ENCODE assay signal across 26 mouse cellular contexts in genomic region chr4:87475537-87475936, GRCm38 (mm10).
DNase-seq lines count a peak whose midpoint lies in the region; ATAC-seq and TF ChIP-seq lines count a peak whose summit lies in the region.
"Had no signal": no experiment of that assay in that cellular context is flagged by ENCODE, and none has a peak within 500 bp of the region (broad histone marks: within the 10 kb centered on the region; RNA-seq: fewer than 3 reads in every experiment).

No protein-coding gene starts in this region.

- in situ Hi-C loops in Patski (cut with MboI; ENCODE audit: low pct_unique_long_range_greater_than_20kb) = no loop called here

- H3K4me1 ChIP-seq in kidney, adult 2 months (ENCODE audit: control insufficient read depth, insufficient read depth, low read length) = no peaks in the 10 kb centered on the region
- no peaks in the 10 kb centered on the region for H3K4me1 ChIP-seq in kidney, embryonic 14.5 days (ENCODE audit: control insufficient read depth, insufficient read depth, low read length)
- peaks cover 4% of the 10 kb centered on the region; the same call in 1 of the 2 replicates for H3K4me1 ChIP-seq in lung, postnatal 0 days (ENCODE audit: insufficient read depth, low read depth, low read length)
- H3K4me1 ChIP-seq in midbrain, embryonic 15.5 days = 0 out of 2 replicates have a peak, but pooled peaks cover 2% of the 10 kb centered on the region

- H3K79me2 ChIP-seq in C2C12 (ENCODE audit: control insufficient read depth, insufficient read depth) = no peaks in the 10 kb centered on the region

- H3K79me3 ChIP-seq in C2C12 (ENCODE audit: low read depth) = no peaks in the 10 kb centered on the region

- H3K27ac ChIP-seq in kidney, adult 2 months (ENCODE audit: insufficient read depth, low read depth, low read length) = no peak overlapping the region
- no peak overlapping the region for H3K27ac ChIP-seq in kidney, embryonic 14.5 days (ENCODE audit: low read depth, low read length)
- H3K27ac ChIP-seq in lung, postnatal 0 days (ENCODE audit: low read length) = no peak overlapping the region
- H3K27ac ChIP-seq in midbrain, embryonic 15.5 days = no peak overlapping the region
- H3K27ac ChIP-seq: embryonic facial prominence, embryonic 13.5 days; embryonic facial prominence, embryonic 15.5 days; forebrain, embryonic 10.5 days; forebrain, embryonic 12.5 days had no signal

- no peak for TF ChIP-seq POLR2A in kidney, adult 2 months (IDR thresholded peaks at IDR 0.05; ENCODE audit: low read depth, low read length)

- peak; percentile 7 for DNase-seq in kidney, adult 2 months
- DNase-seq in lung, postnatal 0 days (ENCODE audit: low spot score) = peak; percentile 31
- DNase-seq in lung, postnatal 14 days = no peak
- peak; percentile 42 for DNase-seq in Patski (ENCODE audit: low read depth, low spot score)
- no peak for DNase-seq in retina, embryonic 14.5 days (ENCODE audit: low spot score)
- DNase-seq: adrenal gland, adult 2 months; adrenal gland, postnatal 10 days; adrenal gland, postnatal 25 days; B cell, adult 2 months; cerebellum, adult 11 months; cerebellum, adult 18-20 months; cerebellum, adult 8-10 months; cerebellum, adult 9-11 months; cerebellum, postnatal 14 days; cerebellum, postnatal 36 days; embryo, embryonic 11 days had no signal

- ATAC-seq in kidney, embryonic 14.5 days (ENCODE audit: low FRiP score, low TSS enrichment) = no peak
- ATAC-seq in lung, postnatal 0 days = no peak
- ATAC-seq in Patski = peak; percentile 92
- ATAC-seq in midbrain, embryonic 15.5 days (replicated peaks) = no peak
- ATAC-seq: forebrain, embryonic 14.5 days; forebrain, embryonic 16.5 days had no signal

- POLR2A ChIA-PET in Patski (lab: Charles Lee) = no interaction called here

- no peak for TF ChIP-seq EP300 in lung, postnatal 0 days (IDR thresholded peaks at IDR 0.05)

- H3K4me3 ChIP-seq in kidney, adult 2 months (ENCODE audit: insufficient read depth, low read depth, low read length) = no peak overlapping the region
- no peak overlapping the region for H3K4me3 ChIP-seq in kidney, embryonic 14.5 days (ENCODE audit: low read length)
- no peak overlapping the region for H3K4me3 ChIP-seq in lung, postnatal 0 days (ENCODE audit: low read depth, low read length)
- no peak overlapping the region for H3K4me3 ChIP-seq in C2C12 (ENCODE audit: insufficient read depth, poor library complexity, severe bottlenecking)
- H3K4me3 ChIP-seq in midbrain, embryonic 15.5 days = no peak overlapping the region
- H3K4me3 ChIP-seq: embryonic facial prominence, embryonic 13.5 days; embryonic facial prominence, embryonic 15.5 days; erythroblast, embryonic 14.5 days; forebrain, embryonic 10.5 days; forebrain, embryonic 12.5 days had no signal

- WGBS in kidney, adult 2 months = 26% methylated on average over 1 of the region's 1 CpGs
- 69% methylated on average over 1 of the region's 1 CpGs for WGBS in kidney, embryonic 14.5 days
- WGBS in lung, postnatal 0 days = 59% methylated on average over 1 of the region's 1 CpGs
- 74% methylated on average over 1 of the region's 1 CpGs for WGBS in midbrain, embryonic 15.5 days

- H3K9me3 ChIP-seq in kidney, embryonic 14.5 days (ENCODE audit: control insufficient read depth, low read length) = no peaks in the 10 kb centered on the region
- no peaks in the 10 kb centered on the region for H3K9me3 ChIP-seq in lung, postnatal 0 days (ENCODE audit: low read length)
- no peaks in the 10 kb centered on the region for H3K9me3 ChIP-seq in midbrain, embryonic 15.5 days
- H3K9me3 ChIP-seq: embryonic facial prominence, embryonic 13.5 days; embryonic facial prominence, embryonic 15.5 days; forebrain, embryonic 10.5 days; forebrain, embryonic 12.5 days had no signal

- H3K27me3 ChIP-seq in kidney, adult 2 months (replicated peaks; ENCODE audit: control insufficient read depth, insufficient read depth, low read length) = no peaks in the 10 kb centered on the region
- no peaks in the 10 kb centered on the region for H3K27me3 ChIP-seq in kidney, embryonic 14.5 days (ENCODE audit: control insufficient read depth, insufficient read depth, low read length)
- H3K27me3 ChIP-seq in lung, postnatal 0 days (replicated peaks; ENCODE audit: insufficient read depth, low read length) = no peaks in the 10 kb centered on the region
- no peaks in the 10 kb centered on the region for H3K27me3 ChIP-seq in C2C12 (ENCODE audit: control insufficient read depth, insufficient read depth, insufficient read length)
- H3K27me3 ChIP-seq in Patski = no peaks in the 10 kb centered on the region
- H3K27me3 ChIP-seq in midbrain, embryonic 15.5 days (replicated peaks) = no peaks in the 10 kb centered on the region
- H3K27me3 ChIP-seq: embryonic facial prominence, embryonic 13.5 days; embryonic facial prominence, embryonic 15.5 days; forebrain, embryonic 12.5 days had no signal

- CTCF ChIA-PET in Patski (lab: Charles Lee) = interaction anchor here (1.1 kb wide), 2 partner anchors 8 to 10 kb away, joined by 3 read pairs; no protein-coding TSS in a partner anchor

- no peaks in the 10 kb centered on the region for H3K36me3 ChIP-seq in kidney, adult 2 months (ENCODE audit: control insufficient read depth, insufficient read depth, low read length)
- no peaks in the 10 kb centered on the region for H3K36me3 ChIP-seq in kidney, embryonic 14.5 days (ENCODE audit: control insufficient read depth, insufficient read depth, low read length)
- no peaks in the 10 kb centered on the region for H3K36me3 ChIP-seq in lung, postnatal 0 days (ENCODE audit: insufficient read depth, low read length)
- H3K36me3 ChIP-seq in C2C12 (ENCODE audit: control insufficient read depth, insufficient read depth) = no peaks in the 10 kb centered on the region
- H3K36me3 ChIP-seq in midbrain, embryonic 15.5 days (replicated peaks) = no peaks in the 10 kb centered on the region
- H3K36me3 ChIP-seq: embryonic facial prominence, embryonic 13.5 days; embryonic facial prominence, embryonic 15.5 days; forebrain, embryonic 10.5 days; forebrain, embryonic 12.5 days had no signal

- H3K4me2 ChIP-seq in kidney, embryonic 14.5 days (replicated peaks; ENCODE audit: low read depth, low read length) = no peak overlapping the region
- H3K4me2 ChIP-seq in lung, postnatal 0 days (replicated peaks; ENCODE audit: low read depth, low read length) = no peak overlapping the region
- H3K4me2 ChIP-seq in midbrain, embryonic 15.5 days = no peak overlapping the region
- H3K4me2 ChIP-seq: embryonic facial prominence, embryonic 13.5 days; embryonic facial prominence, embryonic 15.5 days; forebrain, embryonic 12.5 days had no signal

- no peak overlapping the region for H3K9ac ChIP-seq in kidney, embryonic 14.5 days (ENCODE audit: low read depth, low read length)
- no peak overlapping the region for H3K9ac ChIP-seq in lung, postnatal 0 days (replicated peaks; ENCODE audit: low read depth)
- H3K9ac ChIP-seq in midbrain, embryonic 15.5 days = no peak overlapping the region
- H3K9ac ChIP-seq: embryonic facial prominence, embryonic 13.5 days; embryonic facial prominence, embryonic 15.5 days; forebrain, embryonic 12.5 days had no signal

- no peak for TF ChIP-seq CTCF in kidney, adult 2 months (conservative IDR thresholded peaks at IDR 0.05; ENCODE audit: insufficient read depth, insufficient read length, low read depth, low read length)
- no peak for TF ChIP-seq CTCF in lung, postnatal 0 days (IDR thresholded peaks at IDR 0.05)
- TF ChIP-seq CTCF in C2C12 (IDR thresholded peaks at IDR 0.05; ENCODE audit: control insufficient read depth, insufficient read depth, insufficient read length) (no peak), Patski (IDR thresholded peaks at IDR 0.05) (no peak)

- H3ac ChIP-seq in C2C12 (ENCODE audit: control insufficient read depth, insufficient read length, low read depth) = no peak overlapping the region

TF ChIP-seq in C2C12, 6 proteins besides CTCF, POLR2A, EP300 and RAD21:
- TF ChIP-seq MAX (IDR thresholded peaks at IDR 0.05) (no peak), MYOG (IDR thresholded peaks at IDR 0.05; ENCODE audit: control insufficient read depth, extremely low read depth, insufficient read length) (no peak), CEBPB (IDR thresholded peaks at IDR 0.05; ENCODE audit: low read depth) (no peak), USF1 (IDR thresholded peaks at IDR 0.05; ENCODE audit: low read depth) (no peak), MYOD1 (IDR thresholded peaks at IDR 0.05; ENCODE audit: control insufficient read depth, insufficient read length, low read depth) (no peak), FOSL1 (IDR thresholded peaks at IDR 0.05; ENCODE audit: insufficient read depth, low read length, poor library complexity, severe bottlenecking) (peak; percentile 57)
TF ChIP-seq in C2C12: peak in this region for 1.

Comparison
In these comparisons a context has a peak if more than half of its experiments do, and no peak if none do; other contexts are left out.
1. DNase-seq: peak in kidney, adult 2 months (single experiment), lung, postnatal 0 days (single experiment) and Patski (single experiment); none in lung, postnatal 14 days (single experiment) and retina, embryonic 14.5 days (single experiment).